Mouse (Mus musculus): Measurements from ENCODE around the gene Chka. TPM values are rescaled to one million over a fixed set of nuclear protein-coding genes. Genes with fewer than 3 reads are reported as not detected.

Gene Chka
- polyA plus RNA-seq, 1 experiment = 16.8 TPM

DNA sequence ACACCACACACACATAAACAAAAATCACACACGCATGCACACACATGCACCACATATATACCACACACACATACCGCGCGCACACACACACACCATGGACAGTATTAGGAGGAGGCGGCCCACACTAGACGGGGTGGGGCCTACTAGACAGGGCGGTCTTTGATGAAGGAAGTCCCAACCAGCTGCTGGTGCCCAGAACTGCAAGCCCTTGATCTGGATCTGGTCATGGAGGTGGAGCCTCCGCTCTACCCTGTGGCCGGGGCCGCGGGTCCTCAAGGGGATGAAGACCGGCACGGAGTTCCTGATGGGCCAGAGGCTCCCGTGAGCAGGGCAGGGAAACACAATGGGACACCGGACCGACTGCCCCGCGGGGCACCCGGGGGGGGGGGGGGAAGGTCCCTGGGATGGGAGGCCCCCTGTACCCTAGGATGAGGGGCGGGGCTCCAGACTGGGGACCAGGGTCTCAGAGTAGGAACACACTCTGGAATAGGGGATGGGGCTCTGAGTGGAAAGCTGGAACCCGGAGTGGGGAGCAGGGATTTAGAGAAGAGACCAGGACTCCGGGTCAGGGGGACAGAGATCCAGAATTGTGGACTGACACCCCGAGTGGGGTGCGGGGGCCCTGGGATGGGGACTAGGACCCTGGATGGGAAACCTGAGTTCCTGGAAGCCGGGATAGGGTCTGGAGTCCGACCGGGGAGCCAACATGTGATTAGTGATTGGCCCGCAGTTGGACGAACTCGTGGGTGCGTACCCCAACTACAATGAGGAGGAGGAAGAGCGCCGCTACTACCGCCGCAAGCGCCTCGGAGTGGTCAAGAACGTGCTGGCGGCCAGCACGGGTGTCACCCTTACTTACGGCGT lies 83.7 kb downstream of the Chka start, which contains the start of gene Unc93b1:
Unc93b1 (plus strand) TSS at position 155 of the 864 bp plus-strand sequence.
- no peak for TF ChIP-seq GATA1 (IDR thresholded peaks at IDR 0.05; ENCODE audit: low read length)

DNA sequence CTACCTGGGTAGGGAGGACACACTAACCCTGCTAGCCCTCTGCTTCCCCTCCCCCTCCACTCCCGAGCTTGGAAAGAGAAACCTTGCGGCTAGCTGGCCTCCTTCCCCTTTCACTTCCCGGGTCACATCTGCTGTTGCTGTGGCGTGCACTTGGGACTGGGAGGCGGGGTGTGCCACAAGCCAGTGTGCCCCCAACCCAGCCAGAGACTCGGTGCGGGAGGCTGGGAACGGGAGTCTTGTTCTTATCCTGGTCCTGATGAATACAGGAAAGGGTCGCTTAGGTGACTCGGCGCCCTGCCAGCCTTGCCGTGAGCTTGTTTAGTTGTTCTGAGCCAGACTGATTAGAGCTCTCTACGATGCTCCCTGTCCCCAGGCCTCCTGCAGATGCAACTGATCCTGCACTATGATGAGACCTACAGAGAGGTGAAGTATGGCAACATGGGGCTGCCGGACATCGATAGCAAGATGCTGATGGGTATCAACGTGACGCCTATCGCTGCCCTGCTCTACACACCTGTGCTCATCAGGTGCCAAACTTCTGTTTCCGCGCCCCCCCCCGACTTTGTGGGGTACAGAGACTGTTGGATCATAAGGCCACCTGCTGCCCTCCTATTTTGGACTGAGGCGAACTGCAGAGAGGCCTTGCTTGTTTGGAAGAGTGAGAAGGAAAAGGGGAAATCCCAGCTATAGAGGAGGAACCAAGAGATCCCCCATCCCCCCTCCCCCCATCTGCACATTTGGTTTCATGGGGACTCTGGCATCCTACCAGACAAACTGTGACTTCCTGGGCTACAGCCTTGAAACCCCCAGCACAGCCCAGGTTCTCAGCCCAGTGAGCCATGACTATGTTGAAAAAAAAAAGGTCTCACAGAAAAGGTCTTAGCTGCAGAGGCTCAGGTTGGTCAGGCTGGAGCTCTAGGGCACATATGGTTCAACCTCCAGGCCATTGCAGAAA lies 84.6 kb downstream of the Chka start:
- TF ChIP-seq GATA1 (IDR thresholded peaks at IDR 0.05; ENCODE audit: low read length) = no peak

GRCm38 (mm10) chr19:3942315-3942714 lies 90.7 kb downstream of the Chka start:
- no peak for TF ChIP-seq GATA1 (IDR thresholded peaks at IDR 0.05; ENCODE audit: low read length)

GRCm38 (mm10) chr19:3942986-3943735 lies 91.6 kb downstream of the Chka start:
- no peak for TF ChIP-seq GATA1 (IDR thresholded peaks at IDR 0.05; ENCODE audit: low read length)

Other genes with a start within 250 kb of the Chka start
- gene Lrp5, start 165.2 kb upstream of the Chka start, polyA plus RNA-seq (2012) = 0.03 and 0.04 TPM in 2 replicates
- gene 1810055G02Rik, start 143.5 kb upstream of the Chka start, polyA plus RNA-seq (2012) = 10.8 and 22.4 TPM in 2 replicates
- gene Kmt5b, start 84.4 kb upstream of the Chka start, polyA plus RNA-seq (2012) = 7.1 and 10.0 TPM in 2 replicates
- gene Tcirg1, start 55.4 kb downstream of the Chka start, polyA plus RNA-seq (2012) = 34.5 and 39.3 TPM in 2 replicates
- 41.9 and 220 TPM in 2 replicates for gene Ndufs8, start 61.0 kb downstream of the Chka start, polyA plus RNA-seq (2012)
- gene Aldh3b1, start 78.0 kb downstream of the Chka start, polyA plus RNA-seq (2012) = not detected in 2 replicates
- 0.11 TPM in 1 of 2 replicates, not detected in the other for gene Unc93b1, start 83.4 kb downstream of the Chka start, polyA plus RNA-seq (2012)
- gene Aldh3b3, start 106.9 kb downstream of the Chka start, polyA plus RNA-seq (2012) = not detected in 2 replicates
- gene Aldh3b2, start 120.6 kb downstream of the Chka start, polyA plus RNA-seq (2012) = not detected in 2 replicates
- 5.4 and 7.1 TPM in 2 replicates for gene Acy3, start 134.8 kb downstream of the Chka start, polyA plus RNA-seq (2012)
- not detected in 2 replicates for gene Tbx10, start 141.0 kb downstream of the Chka start, polyA plus RNA-seq (2012)
- 26.3 and 32.2 TPM in 2 replicates for gene Nudt8, start 148.8 kb downstream of the Chka start, polyA plus RNA-seq (2012)
- gene Gm49405, start 148.9 kb downstream of the Chka start, polyA plus RNA-seq (2012) = 3.8 and 5.3 TPM in 2 replicates
- 7.2 and 8.9 TPM in 2 replicates for gene Doc2g, start 151.5 kb downstream of the Chka start, polyA plus RNA-seq (2012)
- gene Ndufv1, start 161.0 kb downstream of the Chka start, polyA plus RNA-seq (2012) = 378 and 401 TPM in 2 replicates
- gene Gstp1, start 186.2 kb downstream of the Chka start, polyA plus RNA-seq (2012) = 40.1 and 105 TPM in 2 replicates
- gene Gstp2, start 194.2 kb downstream of the Chka start, polyA plus RNA-seq (2012) = not detected in 2 replicates
- 4.1 and 7.7 TPM in 2 replicates for gene Gstp3, start 207.8 kb downstream of the Chka start, polyA plus RNA-seq (2012)
- gene Cabp2, start 229.8 kb downstream of the Chka start, polyA plus RNA-seq (2012) = not detected in 2 replicates
- 70.4 and 72.4 TPM in 2 replicates for gene Cdk2ap2, start 245.4 kb downstream of the Chka start, polyA plus RNA-seq (2012)
- 36.1 and 36.7 TPM in 2 replicates for gene Pitpnm1, start 248.2 kb downstream of the Chka start, polyA plus RNA-seq (2012)

Measured in G1E-ER4 (cell line).